Mouse (Mus musculus): Measurements from ENCODE around the gene 4930438A08Rik. TPM values are rescaled to one million over a fixed set of nuclear protein-coding genes. Genes with fewer than 3 reads are reported as not detected.

4930438A08Rik gene
- polyA plus RNA-seq, 1 experiment from 2014 or later: not detected

DNA sequence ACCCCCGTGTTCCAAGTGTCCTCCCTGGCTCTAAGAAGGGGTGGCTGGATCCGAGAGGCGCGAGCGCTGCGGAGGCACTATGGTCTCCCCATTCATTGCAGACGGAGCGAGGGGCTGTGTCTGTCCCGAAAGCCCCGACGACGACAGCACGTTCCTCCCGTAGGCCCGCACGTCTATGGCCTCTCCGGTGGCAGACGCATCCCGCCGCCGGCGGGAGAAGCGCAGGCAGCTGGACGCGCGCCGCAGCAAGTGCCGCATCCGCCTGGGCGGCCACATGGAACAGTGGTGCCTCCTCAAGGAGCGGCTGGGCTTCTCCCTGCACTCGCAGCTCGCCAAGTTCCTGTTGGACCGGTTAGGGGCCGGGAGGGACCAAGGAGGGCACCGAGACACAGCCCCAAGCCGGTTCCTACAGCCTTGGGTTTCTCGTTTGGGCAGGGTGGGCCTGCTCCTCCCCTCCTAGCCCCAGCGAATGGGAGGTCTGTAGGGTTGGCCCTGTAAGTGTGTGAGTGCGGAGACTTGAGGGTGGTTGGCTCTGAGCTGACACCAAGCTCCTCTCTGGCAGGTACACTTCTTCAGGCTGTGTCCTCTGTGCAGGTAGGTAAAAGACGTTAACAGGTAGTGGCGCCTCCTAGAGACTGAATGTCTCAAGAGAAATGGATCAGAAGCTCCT, 32.9 kb downstream of the 4930438A08Rik start:
- Histone ChIP-seq H3K9me3 (ENCODE audit: control insufficient read depth, low read length) (no peaks in the 10 kb centered on the region), H3K4me1 (replicated peaks; ENCODE audit: control insufficient read depth, insufficient read depth, low read length) (peaks cover 12% of the 10 kb centered on the region), H3K36me3 (ENCODE audit: control insufficient read depth, insufficient read depth, low read length) (peaks cover 8% of the 10 kb centered on the region), H3K27me3 (replicated peaks; ENCODE audit: control insufficient read depth, insufficient read depth, low read length) (no peaks in the 10 kb centered on the region), H3K27ac (ENCODE audit: low read depth) (peak overlapping the region; percentile 85), H3K4me2 (ENCODE audit: low read length) (peak overlapping the region; percentile 83), H3K4me3 (ENCODE audit: low read depth, low read length) (peak overlapping the region; percentile 51), H3K9ac (ENCODE audit: low read length) (peak overlapping the region; percentile 64)
- DNase-seq (ENCODE audit: low spot score) (peak; percentile 90), ATAC-seq (replicated peaks; ENCODE audit: low FRiP score, low TSS enrichment, low read depth) (peak; percentile 75)
- under 1% methylated on average over 42 of the region's 42 CpGs for WGBS

DNA sequence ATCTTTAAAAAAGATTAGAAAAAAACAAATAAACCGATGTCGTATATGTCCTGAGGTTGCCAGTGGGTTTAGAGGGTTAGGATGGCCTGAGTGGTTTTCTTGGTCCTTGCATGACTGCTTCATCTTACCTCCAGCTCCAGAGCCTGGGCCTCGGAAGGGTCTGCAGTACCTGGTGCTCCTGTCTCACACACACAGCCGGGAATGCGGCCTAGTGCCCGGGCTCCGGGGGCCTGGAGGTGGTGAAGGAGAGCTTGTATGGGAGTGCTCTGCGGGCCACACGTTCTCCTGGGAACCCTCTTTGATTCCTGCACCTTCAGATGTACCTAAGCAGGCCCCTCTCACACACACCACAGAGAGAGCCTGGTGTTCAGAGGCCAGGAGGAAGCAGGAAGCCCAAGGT, 34.1 kb downstream of the 4930438A08Rik start:
- DNase-seq (ENCODE audit: low spot score): no peak
- ATAC-seq (replicated peaks; ENCODE audit: low FRiP score, low TSS enrichment, low read depth): no peak
- WGBS: 95% methylated on average over 9 of the region's 9 CpGs
- Histone ChIP-seq H3K4me3 (ENCODE audit: low read depth, low read length) (no peak overlapping the region), H3K4me1 (replicated peaks; ENCODE audit: control insufficient read depth, insufficient read depth, low read length) (peaks cover 9% of the 10 kb centered on the region), H3K27me3 (replicated peaks; ENCODE audit: control insufficient read depth, insufficient read depth, low read length) (no peaks in the 10 kb centered on the region), H3K9me3 (ENCODE audit: control insufficient read depth, low read length) (no peaks in the 10 kb centered on the region), H3K36me3 (ENCODE audit: control insufficient read depth, insufficient read depth, low read length) (peaks cover 11% of the 10 kb centered on the region), H3K9ac (ENCODE audit: low read length) (no peak overlapping the region), H3K4me2 (ENCODE audit: low read length) (no peak overlapping the region), H3K27ac (ENCODE audit: low read depth) (no peak overlapping the region)

DNA sequence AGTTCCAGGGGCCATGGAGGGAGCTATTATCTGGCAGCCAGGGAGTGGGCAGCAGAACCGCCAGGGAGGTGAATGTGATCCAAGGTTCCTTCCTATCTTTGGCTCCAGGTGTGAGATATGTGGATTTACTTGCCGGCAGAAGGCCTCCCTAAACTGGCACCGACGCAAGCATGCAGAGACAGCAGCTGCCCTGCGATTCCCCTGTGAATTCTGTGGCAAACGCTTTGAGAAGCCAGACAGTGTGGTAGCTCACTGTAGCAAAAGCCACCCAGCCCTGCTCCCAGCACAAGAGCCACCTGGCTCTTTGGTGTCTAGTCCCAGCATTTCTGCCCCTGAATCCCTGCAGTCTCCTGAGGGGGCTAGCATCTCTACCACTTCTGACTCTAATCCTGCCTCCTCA, 39.5 kb downstream of the 4930438A08Rik start:
- no peak overlapping the region for H3K9ac ChIP-seq (ENCODE audit: low read length)
- no peaks in the 10 kb centered on the region for H3K9me3 ChIP-seq (ENCODE audit: control insufficient read depth, low read length)
- no peak overlapping the region for H3K4me3 ChIP-seq (ENCODE audit: low read depth, low read length)
- ATAC-seq (replicated peaks; ENCODE audit: low FRiP score, low TSS enrichment, low read depth) (no peak), DNase-seq (ENCODE audit: low spot score) (no peak)
- H3K4me2 ChIP-seq (ENCODE audit: low read length): no peak overlapping the region
- no peaks in the 10 kb centered on the region for H3K27me3 ChIP-seq (replicated peaks; ENCODE audit: control insufficient read depth, insufficient read depth, low read length)
- H3K4me1 ChIP-seq (replicated peaks; ENCODE audit: control insufficient read depth, insufficient read depth, low read length): no peaks in the 10 kb centered on the region
- no peak overlapping the region for H3K27ac ChIP-seq (ENCODE audit: low read depth)
- peaks cover 55% of the 10 kb centered on the region for H3K36me3 ChIP-seq (ENCODE audit: control insufficient read depth, insufficient read depth, low read length)
- WGBS: 78% methylated on average over 6 of the region's 6 CpGs

DNA sequence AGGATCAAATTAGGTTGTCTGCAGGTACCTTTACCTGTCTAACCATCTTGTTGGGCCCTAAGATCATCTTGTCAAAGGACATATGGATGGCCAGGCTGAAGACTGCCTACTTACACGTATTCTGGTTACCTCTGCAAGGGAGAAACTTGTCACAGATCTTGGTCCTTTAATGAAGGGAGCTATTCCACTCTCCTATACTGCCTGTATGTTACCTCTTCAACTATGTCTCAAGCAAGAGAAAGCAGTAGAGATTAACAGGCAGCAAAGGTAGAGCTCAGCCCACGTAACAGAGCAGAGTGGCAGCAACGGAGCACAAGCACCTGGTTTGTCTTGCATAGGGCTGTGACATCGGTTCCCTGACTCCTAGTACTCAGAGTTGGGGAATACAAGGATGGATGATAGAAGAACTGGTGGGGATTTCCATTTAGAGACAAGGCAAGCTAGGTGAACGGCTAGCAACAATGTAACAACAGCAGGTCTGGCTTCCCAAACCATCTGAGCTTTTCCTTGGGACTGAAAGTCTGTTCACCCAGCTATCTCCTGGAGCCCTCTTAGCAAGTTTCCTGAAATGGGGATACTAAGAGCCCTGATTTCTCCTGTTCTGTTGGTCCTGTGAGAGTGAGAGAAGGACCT, 41.1 kb downstream of the 4930438A08Rik start:
- Histone ChIP-seq H3K4me2 (ENCODE audit: low read length) (no peak overlapping the region), H3K9ac (ENCODE audit: low read length) (no peak overlapping the region), H3K27ac (ENCODE audit: low read depth) (no peak overlapping the region), H3K9me3 (ENCODE audit: control insufficient read depth, low read length) (no peaks in the 10 kb centered on the region), H3K27me3 (replicated peaks; ENCODE audit: control insufficient read depth, insufficient read depth, low read length) (no peaks in the 10 kb centered on the region), H3K4me3 (ENCODE audit: low read depth, low read length) (no peak overlapping the region), H3K36me3 (ENCODE audit: control insufficient read depth, insufficient read depth, low read length) (peaks cover 70% of the 10 kb centered on the region), H3K4me1 (replicated peaks; ENCODE audit: control insufficient read depth, insufficient read depth, low read length) (no peaks in the 10 kb centered on the region)
- ATAC-seq (replicated peaks; ENCODE audit: low FRiP score, low TSS enrichment, low read depth) (no peak), DNase-seq (ENCODE audit: low spot score) (no peak)
- WGBS: 90% methylated on average over 5 of the region's 5 CpGs

DNA sequence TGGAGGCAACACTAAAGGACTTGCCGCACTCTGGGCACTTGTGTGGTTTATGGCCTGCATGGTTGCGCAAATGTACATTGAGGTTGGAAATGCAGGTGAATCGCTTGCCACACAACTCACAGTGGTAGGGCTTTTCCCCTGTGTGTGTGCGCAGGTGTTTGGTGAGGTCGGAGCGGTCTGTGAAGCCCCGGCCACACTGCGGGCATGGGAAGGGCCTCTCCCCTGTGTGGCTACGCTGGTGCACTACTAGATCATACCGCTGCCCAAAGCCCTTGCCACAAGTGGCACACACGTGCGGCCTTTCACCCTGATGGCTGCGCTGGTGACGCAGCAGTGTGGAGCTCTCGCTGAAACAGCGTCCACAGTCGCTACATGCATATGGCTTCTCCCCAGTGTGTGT, 41.7 kb downstream of the 4930438A08Rik start:
- ATAC-seq (replicated peaks; ENCODE audit: low FRiP score, low TSS enrichment, low read depth) (no peak), DNase-seq (ENCODE audit: low spot score) (no peak)
- Histone ChIP-seq H3K9me3 (ENCODE audit: control insufficient read depth, low read length) (no peaks in the 10 kb centered on the region), H3K4me1 (replicated peaks; ENCODE audit: control insufficient read depth, insufficient read depth, low read length) (peaks cover under 1% of the 10 kb centered on the region; the same call in 1 of the 2 replicates), H3K9ac (ENCODE audit: low read length) (no peak overlapping the region), H3K4me3 (ENCODE audit: low read depth, low read length) (no peak overlapping the region), H3K36me3 (ENCODE audit: control insufficient read depth, insufficient read depth, low read length) (peaks cover 73% of the 10 kb centered on the region), H3K27me3 (replicated peaks; ENCODE audit: control insufficient read depth, insufficient read depth, low read length) (no peaks in the 10 kb centered on the region), H3K4me2 (ENCODE audit: low read length) (no peak overlapping the region), H3K27ac (ENCODE audit: low read depth) (no peak overlapping the region)
- 82% methylated on average over 17 of the region's 17 CpGs for WGBS

DNA sequence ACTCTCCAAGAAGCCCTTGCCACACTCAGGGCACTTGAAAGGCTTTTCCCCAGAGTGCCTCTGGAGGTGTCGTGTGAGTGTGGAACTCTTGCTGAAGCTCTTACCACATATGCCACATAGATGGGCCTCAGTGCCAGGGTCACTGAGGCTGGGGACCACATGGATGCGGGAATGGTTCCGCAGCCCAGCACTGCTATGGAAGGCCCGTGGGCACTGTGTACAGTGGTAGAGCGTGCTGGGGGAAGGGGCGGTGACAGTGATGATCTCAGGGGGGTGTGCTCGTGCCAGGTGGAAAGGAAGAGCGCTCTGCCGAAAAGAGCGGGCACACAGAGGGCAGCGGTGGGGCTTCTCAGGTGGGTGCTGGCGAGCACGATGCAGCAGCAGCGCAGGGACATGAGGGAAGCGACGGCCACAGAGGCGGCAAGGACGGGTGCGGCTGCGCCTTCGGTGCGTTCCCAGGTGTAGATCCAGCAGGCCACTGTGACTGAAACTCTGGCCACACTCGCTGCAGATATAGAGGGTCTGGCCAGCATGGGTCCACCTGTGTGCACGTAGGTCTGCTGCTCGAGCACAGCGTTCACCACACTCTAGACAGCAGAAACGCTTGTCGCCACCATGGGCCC, 42.3 kb downstream of the 4930438A08Rik start:
- peaks cover 68% of the 10 kb centered on the region for H3K36me3 ChIP-seq (ENCODE audit: control insufficient read depth, insufficient read depth, low read length)
- no peaks in the 10 kb centered on the region for H3K9me3 ChIP-seq (ENCODE audit: control insufficient read depth, low read length)
- no peak overlapping the region for H3K4me2 ChIP-seq (ENCODE audit: low read length)
- 59% methylated on average over 28 of the region's 28 CpGs for WGBS
- no peak for DNase-seq (ENCODE audit: low spot score)
- no peak overlapping the region for H3K27ac ChIP-seq (ENCODE audit: low read depth)
- H3K27me3 ChIP-seq (replicated peaks; ENCODE audit: control insufficient read depth, insufficient read depth, low read length): no peaks in the 10 kb centered on the region
- H3K9ac ChIP-seq (ENCODE audit: low read length): no peak overlapping the region
- no peak overlapping the region for H3K4me3 ChIP-seq (ENCODE audit: low read depth, low read length)
- ATAC-seq (replicated peaks; ENCODE audit: low FRiP score, low TSS enrichment, low read depth): no peak
- H3K4me1 ChIP-seq (replicated peaks; ENCODE audit: control insufficient read depth, insufficient read depth, low read length): peaks cover 6% of the 10 kb centered on the region

DNA sequence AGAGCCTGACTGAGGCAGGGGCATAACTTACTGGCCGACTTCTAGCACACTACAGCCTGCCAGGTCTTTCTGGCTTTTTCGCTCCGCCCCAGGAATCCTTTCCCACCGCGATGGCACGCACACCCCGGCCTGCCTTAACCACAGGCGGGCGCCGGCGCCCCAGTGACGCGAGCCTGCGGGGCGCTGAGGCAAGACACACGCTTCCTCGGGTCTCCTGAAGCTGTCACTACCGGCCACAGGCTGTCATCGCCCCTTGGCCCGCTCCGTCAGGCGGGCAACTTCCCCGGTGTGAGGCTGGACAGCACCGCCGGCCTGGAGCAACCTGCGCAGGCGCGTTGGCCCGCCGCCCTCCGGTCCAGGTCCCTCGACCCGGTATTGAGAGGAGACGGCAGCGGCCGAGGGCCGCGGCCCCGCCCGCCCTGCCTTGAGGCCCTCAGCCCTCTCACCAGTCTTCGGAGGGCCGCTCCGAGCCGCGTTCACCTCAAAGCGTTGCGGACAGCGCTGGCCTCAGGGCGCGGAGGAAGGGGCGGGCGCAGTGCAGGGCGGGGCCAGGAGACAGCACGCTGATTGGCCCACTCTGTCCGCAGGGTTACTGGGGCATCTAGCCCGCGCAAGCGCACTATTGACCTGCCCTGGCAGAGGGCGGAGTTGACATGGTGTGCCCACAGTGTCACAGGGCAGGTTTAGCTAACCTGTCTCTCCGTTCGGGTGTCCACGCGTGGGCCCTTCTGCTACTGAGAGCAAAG, 48.4 kb downstream of the 4930438A08Rik start:
- Histone ChIP-seq H3K27me3 (replicated peaks; ENCODE audit: control insufficient read depth, insufficient read depth, low read length) (no peaks in the 10 kb centered on the region), H3K4me3 (ENCODE audit: low read depth, low read length) (peak overlapping the region; percentile 74), H3K27ac (ENCODE audit: low read depth) (peak overlapping the region; percentile 95), H3K9ac (ENCODE audit: low read length) (peak overlapping the region; percentile 73), H3K36me3 (ENCODE audit: control insufficient read depth, insufficient read depth, low read length) (peaks cover 40% of the 10 kb centered on the region), H3K4me2 (ENCODE audit: low read length) (peak overlapping the region; percentile 95), H3K9me3 (ENCODE audit: control insufficient read depth, low read length) (peaks cover 5% of the 10 kb centered on the region; the same call in 1 of the 2 replicates), H3K4me1 (replicated peaks; ENCODE audit: control insufficient read depth, insufficient read depth, low read length) (peaks cover 15% of the 10 kb centered on the region)
- ATAC-seq (replicated peaks; ENCODE audit: low FRiP score, low TSS enrichment, low read depth) (peak; percentile 98), DNase-seq (ENCODE audit: low spot score) (peak; percentile 96)
- WGBS: under 1% methylated on average over 60 of the region's 63 CpGs

DNA sequence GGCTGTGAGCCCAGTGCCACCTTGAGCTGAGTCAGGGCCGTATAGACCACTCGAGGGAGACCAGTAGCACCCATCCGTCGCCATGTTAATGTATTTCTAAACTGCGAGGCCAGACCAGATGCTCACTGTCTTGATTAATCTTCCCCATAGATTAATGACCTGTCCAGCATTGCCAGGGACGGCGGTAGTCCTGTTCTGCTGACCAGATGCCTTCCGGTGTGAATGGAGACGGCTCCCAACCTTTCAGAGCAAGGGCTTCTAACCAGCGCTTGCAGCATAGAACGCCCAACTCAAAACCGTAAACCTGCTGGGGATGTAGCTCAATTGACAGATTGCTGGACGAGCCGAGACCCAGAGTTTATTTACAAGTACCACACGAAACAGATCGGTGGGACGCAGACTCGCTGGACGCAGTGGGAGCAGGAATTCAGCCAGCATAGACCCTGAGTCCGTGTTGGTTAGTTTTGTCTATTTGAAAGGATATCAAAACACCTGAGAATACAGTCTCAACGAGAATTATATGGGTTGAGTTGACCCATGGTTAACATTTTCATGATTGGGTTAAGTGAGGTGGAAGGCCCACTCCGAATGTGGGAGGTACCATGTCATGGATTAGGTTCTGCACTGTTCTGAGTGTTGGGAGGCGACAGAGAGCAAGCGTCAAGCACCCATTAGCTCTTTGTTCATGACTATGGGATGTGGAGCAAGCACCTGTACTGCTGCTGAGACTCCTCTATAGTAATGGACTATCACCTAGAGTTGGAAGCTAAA, 49.2 kb downstream of the 4930438A08Rik start:
- WGBS: 7% methylated on average over 24 of the region's 24 CpGs
- no peak for DNase-seq (ENCODE audit: low spot score)
- Histone ChIP-seq H3K27ac (ENCODE audit: low read depth) (peak overlapping the region; percentile 95), H3K4me1 (replicated peaks; ENCODE audit: control insufficient read depth, insufficient read depth, low read length) (peaks cover 16% of the 10 kb centered on the region), H3K36me3 (ENCODE audit: control insufficient read depth, insufficient read depth, low read length) (peaks cover 32% of the 10 kb centered on the region), H3K4me3 (ENCODE audit: low read depth, low read length) (peak overlapping the region; percentile 74), H3K27me3 (replicated peaks; ENCODE audit: control insufficient read depth, insufficient read depth, low read length) (no peaks in the 10 kb centered on the region), H3K9ac (ENCODE audit: low read length) (peak overlapping the region; percentile 73), H3K9me3 (ENCODE audit: control insufficient read depth, low read length) (peaks cover 5% of the 10 kb centered on the region; the same call in 1 of the 2 replicates), H3K4me2 (ENCODE audit: low read length) (peak overlapping the region; percentile 95)
- peak; percentile 7 for ATAC-seq (replicated peaks; ENCODE audit: low FRiP score, low TSS enrichment, low read depth)

Data from intestine, embryonic 14.5 days (tissue).